Mouse (Mus musculus) hindbrain, embryonic 13.5 days (tissue): ENCODE data around the gene Rbm28. TPM values are rescaled to one million over a fixed set of nuclear protein-coding genes. Genes with fewer than 3 reads are reported as not detected.
A peak's percentile ranks its signal among the peaks of the same experiment; 100 is the strongest.

Experiments used
- ATAC-seq: fragments of 200-750 bp; cut with Nextera tagmentation; 2 replicates; pipeline ENCODE4 v1.8.0; 2017; ENCODE audit warnings: moderate TSS enrichment; ENCODE audit not compliant: low FRiP score
- H3K27ac ChIP-seq: fragments of 300-500 bp; sonication (generic); 2 replicates; pipeline ENCODE4 v1.5.1; 2015; ENCODE audit warnings: inconsistent platforms, mild to moderate bottlenecking, moderate library complexity
- H3K27me3 ChIP-seq: fragments of 300-500 bp; sonication (generic); 2 replicates; pipeline ENCODE4 v1.6.1; 2015; ENCODE audit warnings: mild to moderate bottlenecking, inconsistent platforms
- H3K36me3 ChIP-seq: fragments of 300-500 bp; sonication (generic); 2 replicates; pipeline ENCODE4 v1.6.1; 2015; ENCODE audit warnings: mild to moderate bottlenecking, inconsistent platforms
- H3K4me1 ChIP-seq: fragments of 300-500 bp; sonication (generic); replicated peaks from 2 replicates; pipeline ENCODE4 v1.6.1; 2015; ENCODE audit warnings: inconsistent platforms
- H3K4me2 ChIP-seq: fragments of 300-500 bp; sonication (generic); 2 replicates; pipeline ENCODE4 v1.6.1; 2015; ENCODE audit warnings: inconsistent platforms, mild to moderate bottlenecking, moderate library complexity
- H3K4me3 ChIP-seq: fragments of 300-500 bp; sonication (generic); 2 replicates; pipeline ENCODE4 v1.5.1; 2015; ENCODE audit warnings: mild to moderate bottlenecking, inconsistent platforms
- H3K9ac ChIP-seq: fragments of 300-500 bp; sonication (generic); 2 replicates; pipeline ENCODE4 v1.6.1; 2015; ENCODE audit warnings: mild to moderate bottlenecking, inconsistent platforms
- H3K9me3 ChIP-seq: fragments of 300-500 bp; sonication (generic); 2 replicates; pipeline ENCODE4 v1.6.1; 2016; ENCODE audit warnings: inconsistent platforms
- WGBS: fragments of 180-500 bp; shearing (Covaris S2); methylation state at CpG from one replicate; pipeline ENCODE4 v1.1.7; 2015; 5-methylcytosine and 5-hydroxymethylcytosine counted together
- polyA plus RNA-seq: library from polyadenylated mRNA; unstranded; fragments of >200 nt; fragmentation: Nextera tagmentation; extraction: Ambion mirVana; gene quantifications from 2 replicates; pipeline ENCODE4 v1.2.1, GENCODE M21; 2015

Gene Rbm28
- polyA plus RNA-seq, result 41.2 and 41.5 TPM in 2 replicates

DNA sequence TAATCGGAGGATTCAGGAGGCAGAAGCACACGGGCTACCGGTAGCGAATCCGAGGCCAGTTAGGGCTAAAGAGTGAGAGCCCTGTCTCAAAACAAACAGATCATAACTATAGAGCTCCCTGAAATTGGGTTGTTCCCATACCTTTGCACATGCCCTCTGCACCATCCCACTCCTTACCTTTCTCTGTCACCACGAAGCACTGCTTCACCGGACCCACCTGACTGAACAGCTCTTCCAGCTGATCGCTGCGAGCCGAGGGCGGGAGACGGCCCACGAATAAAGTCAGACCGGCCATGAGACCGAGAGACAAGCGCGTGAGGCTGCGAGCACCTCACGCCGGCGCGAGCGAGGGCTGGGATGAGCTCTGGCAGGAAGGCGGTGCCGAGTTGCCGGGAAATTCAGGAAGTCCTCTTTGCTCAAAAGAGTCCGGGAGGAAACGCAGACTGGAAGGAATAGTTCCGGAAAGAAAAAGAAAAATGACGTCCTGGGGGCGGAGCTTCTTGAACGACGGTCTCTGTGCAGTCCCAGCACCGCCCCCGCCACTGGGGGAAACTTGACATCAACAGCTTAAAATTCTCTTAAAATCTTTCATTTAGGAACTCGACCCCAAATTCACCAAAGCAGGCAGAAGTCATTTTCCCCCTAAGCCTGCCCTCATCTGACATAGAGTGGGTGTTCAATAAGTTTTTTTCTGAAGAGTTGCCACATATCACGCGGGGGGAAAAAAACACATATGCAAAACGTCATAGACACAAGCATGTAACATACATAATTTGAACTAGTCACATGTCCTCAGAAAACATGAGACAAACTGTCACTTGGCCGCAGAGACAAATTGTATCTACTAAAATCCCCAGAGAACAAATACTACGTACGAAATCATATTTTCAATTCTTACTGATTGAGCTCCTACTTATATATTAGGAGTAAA, at the start of gene Rbm28:
Gene Rbm28, minus strand, starts transcription at position 693 of the 931 bp plus-strand sequence.
- peaks cover 21% of the 10 kb centered on the region for H3K4me1 ChIP-seq
- no peaks in the 10 kb centered on the region for H3K9me3 ChIP-seq
- H3K4me3 ChIP-seq, result peak within 1 kb of the TSS; percentile 82
- H3K9ac ChIP-seq, result peak within 1 kb of the TSS; percentile 83
- H3K27ac ChIP-seq, result 0 out of 2 replicates have a peak within 1 kb of the TSS, but pooled peaks have one; percentile 55
- WGBS, result 8% methylated on average over 42 of the region's 42 CpGs
- peak within 1 kb of the TSS; percentile 82 for H3K4me2 ChIP-seq
- peaks cover 26% of the 10 kb centered on the region for H3K27me3 ChIP-seq
- peaks cover 7% of the 10 kb centered on the region for H3K36me3 ChIP-seq
- peak; percentile 74 for ATAC-seq

DNA sequence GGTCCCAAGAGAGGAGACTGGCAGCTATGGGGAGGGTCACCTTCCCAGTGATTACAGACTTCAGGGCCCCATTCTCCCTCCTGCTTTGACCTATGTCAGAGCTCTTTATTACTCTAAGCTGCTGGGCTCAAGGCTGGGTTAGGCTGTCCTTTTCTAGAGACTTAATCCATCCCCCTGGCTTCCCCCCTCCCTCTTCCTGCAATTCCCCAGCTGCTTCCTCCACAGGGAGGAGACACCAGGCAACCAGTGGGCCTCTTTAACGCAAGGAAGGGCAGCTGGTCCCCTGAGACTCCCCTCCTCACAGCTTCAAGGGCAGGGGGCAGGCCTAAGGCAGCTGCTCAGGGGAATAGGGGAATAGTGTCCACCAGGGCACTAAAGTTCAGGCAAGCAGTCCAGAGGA, 49.4 kb upstream of the Rbm28 start:
- H3K9me3 ChIP-seq, result no peaks in the 10 kb centered on the region
- WGBS, result 5% methylated on average over 1 of the region's 1 CpGs
- H3K27ac ChIP-seq, result no peak overlapping the region
- H3K9ac ChIP-seq, result no peak overlapping the region
- no peaks in the 10 kb centered on the region for H3K36me3 ChIP-seq
- no peak for ATAC-seq
- no peak overlapping the region for H3K4me2 ChIP-seq
- no peak overlapping the region for H3K4me3 ChIP-seq
- peaks cover 66% of the 10 kb centered on the region for H3K4me1 ChIP-seq
- peaks cover 24% of the 10 kb centered on the region for H3K27me3 ChIP-seq

DNA sequence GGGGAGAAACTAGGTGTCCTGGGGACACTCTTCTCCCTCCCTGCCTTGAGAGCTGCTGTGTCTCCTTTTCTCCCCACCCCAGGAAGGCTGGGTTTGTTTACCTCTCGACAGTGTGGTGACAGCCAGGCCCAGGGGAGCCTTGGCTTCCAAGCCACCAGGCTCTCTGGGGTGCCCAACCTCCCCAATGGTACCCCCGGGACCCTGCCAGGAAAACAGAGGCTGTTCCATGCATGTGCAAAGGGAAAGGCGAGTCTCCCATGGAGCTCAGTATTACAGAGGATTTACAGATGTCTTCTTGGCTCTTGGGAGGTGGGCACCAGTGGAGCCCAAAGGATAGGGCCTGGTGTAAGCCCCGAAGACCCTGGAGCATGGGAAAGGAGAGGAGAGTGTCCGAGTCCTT, 48.6 kb upstream of the Rbm28 start:
- 56% methylated on average over 5 of the region's 5 CpGs for WGBS
- no peak overlapping the region for H3K27ac ChIP-seq
- no peak for ATAC-seq
- no peak overlapping the region for H3K9ac ChIP-seq
- H3K4me3 ChIP-seq, result no peak overlapping the region
- no peak overlapping the region for H3K4me2 ChIP-seq
- H3K36me3 ChIP-seq, result no peaks in the 10 kb centered on the region
- H3K9me3 ChIP-seq, result no peaks in the 10 kb centered on the region
- peaks cover 24% of the 10 kb centered on the region for H3K27me3 ChIP-seq
- H3K4me1 ChIP-seq, result peaks cover 74% of the 10 kb centered on the region

DNA sequence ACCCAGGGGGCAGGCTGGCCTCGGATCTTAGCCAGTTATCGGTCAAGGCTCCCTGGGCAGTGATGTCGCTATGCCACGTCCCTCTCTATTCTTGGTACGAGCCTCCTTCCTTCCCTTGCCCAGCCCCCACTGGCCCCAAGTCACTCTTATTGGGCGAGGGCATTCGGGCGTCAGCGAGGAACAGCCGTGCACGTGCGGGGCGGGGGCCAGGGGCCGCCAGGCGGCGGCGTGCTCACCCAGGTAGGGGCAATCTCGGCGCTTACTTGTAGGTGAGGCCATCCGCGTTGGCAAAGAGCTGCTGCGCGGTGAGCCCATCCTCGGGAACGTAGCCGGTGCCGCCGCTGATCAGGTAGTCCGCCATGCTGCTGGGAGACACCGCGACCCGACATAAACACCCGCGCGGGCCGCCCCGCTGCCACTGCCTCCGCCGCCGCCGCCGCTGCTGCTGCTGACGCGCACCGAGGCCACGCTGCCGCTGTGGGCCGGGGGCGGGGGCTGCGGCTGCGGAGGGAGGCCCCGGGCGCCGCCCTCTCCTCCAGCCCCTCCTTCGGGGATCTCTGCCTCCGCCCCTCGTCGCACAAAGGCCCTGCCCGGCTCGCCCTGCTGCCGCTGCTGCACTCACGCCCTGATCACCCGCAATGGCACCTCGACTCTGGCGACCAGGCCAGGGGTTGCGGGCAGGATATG, 47.1 kb upstream of the Rbm28 start:
- Histone ChIP-seq H3K27me3 (peaks cover 24% of the 10 kb centered on the region), H3K36me3 (peaks cover 3% of the 10 kb centered on the region), H3K27ac (peak overlapping the region; percentile 90), H3K9ac (peak overlapping the region; percentile 85), H3K4me3 (peak overlapping the region; percentile 62), H3K4me1 (peaks cover 74% of the 10 kb centered on the region), H3K9me3 (no peaks in the 10 kb centered on the region), H3K4me2 (peak overlapping the region; percentile 80)
- WGBS, result under 1% methylated on average over 59 of the region's 66 CpGs
- peak; percentile 83 for ATAC-seq

DNA sequence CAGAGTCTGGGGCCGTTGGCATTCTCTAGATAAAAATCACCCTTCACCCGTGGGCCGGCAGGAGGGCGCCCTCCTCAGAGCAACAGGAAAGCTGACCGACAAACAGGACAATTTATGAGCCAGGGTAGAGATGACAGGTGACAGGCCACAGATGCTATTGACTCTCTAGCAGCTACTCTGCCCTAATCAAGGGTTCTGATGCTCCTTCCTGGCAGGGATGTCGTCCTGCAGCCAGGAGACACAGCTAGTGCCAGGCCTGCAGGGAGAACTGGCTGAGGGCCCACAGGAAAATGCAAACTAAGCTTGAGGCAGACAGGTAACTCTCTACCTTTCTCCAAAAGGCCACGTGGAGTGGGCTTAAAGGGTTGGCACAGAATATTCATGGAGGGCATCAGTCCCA, 46.3 kb upstream of the Rbm28 start:
- peaks cover 24% of the 10 kb centered on the region for H3K27me3 ChIP-seq
- H3K36me3 ChIP-seq, result peaks cover 11% of the 10 kb centered on the region
- ATAC-seq, result no peak
- H3K9me3 ChIP-seq, result no peaks in the 10 kb centered on the region
- H3K4me2 ChIP-seq, result peak overlapping the region; percentile 80
- peak overlapping the region; percentile 90 for H3K27ac ChIP-seq
- H3K9ac ChIP-seq, result peak overlapping the region; percentile 85
- H3K4me3 ChIP-seq, result peak overlapping the region; percentile 62
- 27% methylated on average over 7 of the region's 7 CpGs for WGBS
- peaks cover 69% of the 10 kb centered on the region for H3K4me1 ChIP-seq

DNA sequence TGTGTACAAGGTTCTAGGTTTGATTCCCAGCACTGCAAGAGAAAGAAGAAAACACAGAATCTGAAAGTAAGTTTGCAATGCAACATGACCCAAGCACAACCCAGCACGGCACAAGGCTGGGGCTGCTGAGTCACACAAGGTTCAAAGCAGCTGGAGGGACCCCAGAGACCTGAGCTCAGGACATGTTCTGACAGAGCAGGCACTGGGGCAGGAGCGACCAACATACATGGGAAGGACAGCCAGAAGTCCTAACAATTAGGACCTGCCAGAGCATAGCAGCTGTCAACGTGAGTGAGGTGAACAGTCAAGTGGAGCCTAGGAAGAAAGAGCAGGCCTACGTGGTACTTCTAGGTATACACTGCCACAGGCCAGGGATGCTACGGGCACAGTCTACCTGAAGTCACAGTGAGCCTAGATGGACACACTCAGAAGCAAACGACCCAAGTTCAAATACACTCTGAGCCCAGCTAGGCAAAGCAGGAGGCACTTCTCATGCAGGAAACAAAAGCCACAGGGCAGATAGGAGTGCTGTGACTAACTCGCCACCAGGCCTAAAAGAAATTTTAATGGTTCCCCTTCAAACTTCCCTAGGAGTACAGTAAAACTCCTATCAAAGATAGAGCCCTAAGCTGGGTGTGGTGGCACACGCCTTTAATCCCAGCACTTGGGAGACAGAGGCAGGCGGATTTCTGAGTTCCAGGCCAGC, 45.6 kb upstream of the Rbm28 start:
- ATAC-seq, result no peak
- peak overlapping the region; percentile 80 for H3K4me2 ChIP-seq
- H3K27ac ChIP-seq, result no peak overlapping the region
- peaks cover 20% of the 10 kb centered on the region for H3K27me3 ChIP-seq
- H3K36me3 ChIP-seq, result peaks cover 16% of the 10 kb centered on the region
- WGBS, result 85% methylated on average over 9 of the region's 9 CpGs
- H3K4me3 ChIP-seq, result 0 out of 2 replicates have a peak overlapping the region, but pooled peaks have one; percentile 62
- H3K4me1 ChIP-seq, result peaks cover 61% of the 10 kb centered on the region
- H3K9ac ChIP-seq, result no peak overlapping the region; the same call in 1 of the 2 replicates
- H3K9me3 ChIP-seq, result no peaks in the 10 kb centered on the region

DNA sequence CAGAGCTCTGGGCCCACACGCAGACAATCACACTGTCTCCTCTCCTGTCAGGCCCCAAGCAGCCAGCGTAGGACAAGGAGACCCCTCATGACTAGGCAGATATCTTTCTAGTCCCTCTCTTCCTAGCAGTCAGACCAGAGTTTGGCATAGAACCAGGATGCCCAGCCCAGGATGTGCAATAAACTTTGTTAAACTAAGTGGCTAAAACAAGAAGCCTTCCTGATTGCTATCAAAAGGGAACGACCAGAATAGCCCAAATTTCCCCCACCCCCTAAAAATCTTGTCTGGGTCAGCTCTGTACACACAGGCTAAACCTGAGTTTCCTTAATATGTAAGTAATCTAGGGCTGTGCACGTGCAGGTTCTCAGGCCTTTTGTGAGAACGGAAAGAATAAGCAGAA, 43.4 kb upstream of the Rbm28 start:
- Histone ChIP-seq H3K9ac (peak overlapping the region; percentile 31; the same call in 1 of the 2 replicates), H3K36me3 (peaks cover 37% of the 10 kb centered on the region), H3K4me3 (no peak overlapping the region), H3K4me2 (no peak overlapping the region), H3K4me1 (peaks cover 40% of the 10 kb centered on the region), H3K9me3 (no peaks in the 10 kb centered on the region), H3K27ac (no peak overlapping the region), H3K27me3 (no peaks in the 10 kb centered on the region)
- ATAC-seq, result no peak
- 90% methylated on average over 5 of the region's 5 CpGs for WGBS

DNA sequence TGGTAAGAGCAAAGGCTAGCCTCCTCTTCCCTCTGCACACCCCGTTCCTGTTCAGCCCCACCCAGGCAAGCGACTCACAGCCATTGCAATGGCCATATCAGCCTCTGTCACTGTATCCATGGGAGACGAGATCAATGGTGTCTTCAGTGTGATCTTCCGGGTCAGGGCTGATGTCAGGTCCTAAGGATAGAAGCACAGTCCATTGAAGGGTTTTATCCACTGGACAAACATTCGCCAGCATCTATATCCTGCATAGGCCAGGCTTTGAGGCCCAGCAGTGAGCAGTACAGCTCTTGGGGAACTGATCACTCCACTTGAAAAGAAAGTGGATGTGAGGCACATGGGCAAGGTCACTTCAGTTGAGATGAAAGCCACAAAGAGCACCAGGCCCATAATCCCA, 42.2 kb upstream of the Rbm28 start:
- Histone ChIP-seq H3K4me3 (no peak overlapping the region), H3K4me1 (peaks cover 29% of the 10 kb centered on the region), H3K27ac (no peak overlapping the region), H3K9ac (no peak overlapping the region), H3K4me2 (no peak overlapping the region), H3K36me3 (peaks cover 49% of the 10 kb centered on the region), H3K9me3 (no peaks in the 10 kb centered on the region), H3K27me3 (no peaks in the 10 kb centered on the region)
- WGBS, result 88% methylated on average over 5 of the region's 5 CpGs
- ATAC-seq, result no peak

DNA sequence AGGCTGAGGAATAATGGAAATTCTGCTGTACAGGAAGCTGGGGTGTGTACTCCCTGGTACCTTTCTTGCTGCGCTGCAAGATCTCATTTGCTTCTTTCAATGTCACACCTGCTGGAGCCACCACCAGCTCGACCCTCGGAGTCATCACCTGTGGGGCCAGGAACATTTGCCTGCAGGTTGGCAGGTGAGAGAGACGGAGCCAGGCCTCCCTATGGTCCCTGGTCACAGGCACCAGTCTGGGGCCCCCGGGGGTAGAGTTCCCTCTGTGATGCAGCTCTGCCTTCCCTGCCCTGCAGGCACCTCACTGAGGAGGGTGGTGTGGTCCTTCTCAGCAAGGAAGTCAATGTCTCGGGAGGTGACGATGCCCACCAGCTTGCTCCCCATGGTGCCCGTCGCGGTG, 41.2 kb upstream of the Rbm28 start:
- 93% methylated on average over 10 of the region's 10 CpGs for WGBS
- no peak for ATAC-seq
- Histone ChIP-seq H3K4me2 (no peak overlapping the region), H3K27me3 (peaks cover under 1% of the 10 kb centered on the region; the same call in 1 of the 2 replicates), H3K27ac (no peak overlapping the region), H3K9me3 (no peaks in the 10 kb centered on the region), H3K4me1 (peaks cover 23% of the 10 kb centered on the region), H3K36me3 (peaks cover 59% of the 10 kb centered on the region), H3K9ac (no peak overlapping the region), H3K4me3 (no peak overlapping the region)

DNA sequence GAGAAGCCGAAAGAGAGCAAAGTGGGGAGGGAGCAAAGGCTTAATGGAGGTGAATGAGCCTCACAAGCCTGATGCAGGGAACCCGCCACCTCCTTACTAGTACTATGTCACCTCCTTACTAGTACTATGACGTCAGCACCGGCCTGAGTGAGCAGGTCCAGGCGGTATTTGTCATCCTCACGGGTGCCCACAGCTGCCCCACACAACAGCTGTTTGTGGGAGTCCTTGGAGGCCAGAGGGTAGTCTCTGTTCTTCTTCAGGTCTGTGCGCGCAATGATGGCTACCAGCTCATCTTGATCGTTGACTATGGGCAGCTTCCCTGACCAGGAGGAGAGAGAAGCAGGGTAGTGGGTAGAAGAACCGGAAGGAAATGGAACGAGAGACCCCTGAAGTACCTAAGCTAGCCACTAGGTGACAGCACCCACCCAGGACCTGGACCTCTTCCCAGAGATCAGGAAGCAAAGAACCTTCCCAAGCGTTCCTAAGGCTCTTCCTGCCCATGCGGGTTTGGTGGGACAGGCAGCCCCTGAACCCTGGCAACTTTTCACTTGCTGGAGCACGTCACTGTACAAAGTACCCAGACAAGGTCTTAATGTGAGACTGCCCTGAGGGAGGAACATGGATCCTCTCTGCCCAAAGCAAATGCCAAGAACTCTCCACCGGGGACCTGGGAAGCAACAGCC, 40.3 kb upstream of the Rbm28 start:
- peaks cover 68% of the 10 kb centered on the region for H3K36me3 ChIP-seq
- no peak overlapping the region for H3K27ac ChIP-seq
- H3K4me2 ChIP-seq, result no peak overlapping the region
- H3K9me3 ChIP-seq, result no peaks in the 10 kb centered on the region
- 57% methylated on average over 15 of the region's 15 CpGs for WGBS
- peaks cover 9% of the 10 kb centered on the region; the same call in 1 of the 2 replicates for H3K27me3 ChIP-seq
- no peak overlapping the region for H3K9ac ChIP-seq
- peaks cover 15% of the 10 kb centered on the region for H3K4me1 ChIP-seq
- no peak overlapping the region for H3K4me3 ChIP-seq
- ATAC-seq, result peak; percentile 31

DNA sequence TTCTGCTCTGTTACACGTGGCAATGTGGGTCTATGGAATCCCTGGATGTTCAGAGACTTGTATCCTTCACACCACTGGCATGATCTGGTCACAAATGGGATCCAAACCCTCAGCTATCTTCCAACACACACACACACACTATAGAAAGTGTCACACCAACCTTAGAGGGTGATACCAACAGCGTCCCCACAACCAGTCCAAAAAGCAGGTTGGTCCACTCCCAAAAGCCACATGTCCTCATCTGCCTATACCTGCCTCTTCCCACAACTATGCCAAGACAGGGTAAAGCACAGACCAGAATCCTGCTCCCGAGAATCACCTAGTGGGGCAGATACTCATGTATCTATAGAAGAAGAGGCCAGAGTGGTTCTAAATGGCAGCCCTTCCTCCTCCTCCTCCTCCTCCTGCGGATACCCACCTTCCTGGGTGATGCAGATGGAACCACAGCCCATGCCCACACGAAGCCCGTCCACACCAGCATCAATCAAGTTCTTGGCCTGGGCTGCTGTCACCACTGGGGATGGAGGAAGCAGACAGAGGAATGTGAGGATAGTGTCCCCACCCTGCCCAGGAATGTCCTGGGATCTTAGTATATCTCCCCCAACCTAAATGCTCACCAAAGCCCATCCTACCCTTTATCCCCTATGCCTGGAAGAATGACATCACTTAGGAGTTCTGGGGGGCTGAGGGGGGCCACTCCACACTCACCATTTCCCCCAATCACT, 39.2 kb upstream of the Rbm28 start:
- WGBS, result 91% methylated on average over 6 of the region's 6 CpGs
- peaks cover 9% of the 10 kb centered on the region for H3K4me1 ChIP-seq

More for the DNA sequence above, 39.2 kb upstream of the Rbm28 start:
- Histone ChIP-seq H3K9me3 (no peaks in the 10 kb centered on the region), H3K4me3 (no peak overlapping the region), H3K27ac (no peak overlapping the region), H3K27me3 (peaks cover 17% of the 10 kb centered on the region; the same call in 1 of the 2 replicates), H3K9ac (no peak overlapping the region), H3K4me2 (no peak overlapping the region), H3K36me3 (peaks cover 68% of the 10 kb centered on the region)
- ATAC-seq, result no peak
